Mouse (Mus musculus): ENCODE results near the gene Pacsin1. TPM values are rescaled to one million over a fixed set of nuclear protein-coding genes. Genes with fewer than 3 reads are reported as not detected.

Gene Pacsin1
- polyA plus RNA-seq, 1 experiment from 2014 or later, result 1.9 TPM

- Histone ChIP-seq H3K9me3 (ENCODE audit: control insufficient read depth, low read length) (no peaks in the 10 kb centered on the region), H3K36me3 (ENCODE audit: control insufficient read depth, insufficient read depth, low read length) (no peaks in the 10 kb centered on the region), H3K9ac (ENCODE audit: low read length) (no peak overlapping the region), H3K27me3 (ENCODE audit: control insufficient read depth, insufficient read depth, low read depth, low read length) (no peaks in the 10 kb centered on the region), H3K4me1 (replicated peaks; ENCODE audit: control insufficient read depth, insufficient read depth, low read length) (peaks cover 10% of the 10 kb centered on the region), H3K4me2 (ENCODE audit: low read depth, low read length) (no peak overlapping the region), H3K27ac (ENCODE audit: low read length) (0 out of 2 replicates have a peak overlapping the region, but pooled peaks have one; percentile 49), H3K4me3 (ENCODE audit: low read length) (no peak overlapping the region)
- WGBS, result 22% methylated on average over 6 of the region's 6 CpGs
- ATAC-seq (ENCODE audit: low read depth), result peak; percentile 66
These were observed 12.2 kb upstream of the Pacsin1 start for GRCm38 (mm10) chr17:27643101-27643500.

GRCm38 (mm10) chr17:27643756-27644155 lies 11.6 kb upstream of the Pacsin1 start:
- no peak for ATAC-seq (ENCODE audit: low read depth)
- H3K27ac ChIP-seq (ENCODE audit: low read length), result no peak overlapping the region
- no peaks in the 10 kb centered on the region for H3K9me3 ChIP-seq (ENCODE audit: control insufficient read depth, low read length)

DNA sequence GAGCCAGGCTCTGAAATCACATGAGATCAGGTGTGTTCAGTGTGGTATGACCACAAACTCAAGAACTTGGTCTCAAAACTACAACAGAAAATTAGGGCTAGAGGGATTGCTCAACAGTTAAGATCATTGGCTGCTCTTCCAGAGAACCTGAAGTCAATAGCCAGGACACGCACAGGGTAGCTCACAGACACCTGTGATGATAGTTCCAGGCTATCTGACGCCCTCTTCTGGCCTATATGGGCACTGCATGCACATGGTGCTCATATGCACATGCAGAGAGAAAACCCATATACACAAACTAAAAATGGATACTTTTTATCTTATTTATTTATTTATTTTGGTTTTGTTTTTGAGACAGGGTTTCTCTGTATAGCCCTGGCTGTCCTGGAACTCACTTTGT lies 10.7 kb upstream of the Pacsin1 start:
- whole genome bisulfite sequencing, result 46% methylated on average over 2 of the region's 2 CpGs
- Histone ChIP-seq H3K27me3 (ENCODE audit: control insufficient read depth, insufficient read depth, low read depth, low read length) (no peaks in the 10 kb centered on the region), H3K4me1 (replicated peaks; ENCODE audit: control insufficient read depth, insufficient read depth, low read length) (peaks cover 10% of the 10 kb centered on the region), H3K9me3 (ENCODE audit: control insufficient read depth, low read length) (no peaks in the 10 kb centered on the region), H3K27ac (ENCODE audit: low read length) (no peak overlapping the region), H3K4me2 (ENCODE audit: low read depth, low read length) (no peak overlapping the region), H3K9ac (ENCODE audit: low read length) (no peak overlapping the region), H3K36me3 (ENCODE audit: control insufficient read depth, insufficient read depth, low read length) (no peaks in the 10 kb centered on the region), H3K4me3 (ENCODE audit: low read length) (no peak overlapping the region)
- no peak for ATAC-seq (ENCODE audit: low read depth)

More at GRCm38 (mm10) chr17:27643756-27644155, 11.6 kb upstream of the Pacsin1 start:
- 73% methylated on average over 9 of the region's 9 CpGs for WGBS
- Histone ChIP-seq H3K4me2 (ENCODE audit: low read depth, low read length) (no peak overlapping the region), H3K36me3 (ENCODE audit: control insufficient read depth, insufficient read depth, low read length) (no peaks in the 10 kb centered on the region), H3K4me3 (ENCODE audit: low read length) (no peak overlapping the region), H3K9ac (ENCODE audit: low read length) (no peak overlapping the region), H3K4me1 (replicated peaks; ENCODE audit: control insufficient read depth, insufficient read depth, low read length) (peaks cover 10% of the 10 kb centered on the region), H3K27me3 (ENCODE audit: control insufficient read depth, insufficient read depth, low read depth, low read length) (no peaks in the 10 kb centered on the region)

- no peak overlapping the region for H3K9ac ChIP-seq (ENCODE audit: low read length)
- H3K27ac ChIP-seq (ENCODE audit: low read length), result no peak overlapping the region
- H3K27me3 ChIP-seq (ENCODE audit: control insufficient read depth, insufficient read depth, low read depth, low read length), result no peaks in the 10 kb centered on the region
- H3K4me1 ChIP-seq (replicated peaks; ENCODE audit: control insufficient read depth, insufficient read depth, low read length), result peaks cover 10% of the 10 kb centered on the region
- no peaks in the 10 kb centered on the region for H3K36me3 ChIP-seq (ENCODE audit: control insufficient read depth, insufficient read depth, low read length)
- H3K9me3 ChIP-seq (ENCODE audit: control insufficient read depth, low read length), result no peaks in the 10 kb centered on the region
- H3K4me3 ChIP-seq (ENCODE audit: low read length), result no peak overlapping the region
- WGBS, result 32% methylated on average over 7 of the region's 7 CpGs
- no peak overlapping the region for H3K4me2 ChIP-seq (ENCODE audit: low read depth, low read length)
- no peak for ATAC-seq (ENCODE audit: low read depth)
These were observed 9.5 kb upstream of the Pacsin1 start for GRCm38 (mm10) chr17:27645807-27646206.

- 7% methylated on average over 12 of the region's 12 CpGs for WGBS
- peak; percentile 23; the same call in 1 of the 2 replicates for ATAC-seq (ENCODE audit: low read depth)
- H3K4me3 ChIP-seq (ENCODE audit: low read length), result no peak overlapping the region
These were observed 5.1 kb upstream of the Pacsin1 start for GRCm38 (mm10) chr17:27650160-27650559.

DNA sequence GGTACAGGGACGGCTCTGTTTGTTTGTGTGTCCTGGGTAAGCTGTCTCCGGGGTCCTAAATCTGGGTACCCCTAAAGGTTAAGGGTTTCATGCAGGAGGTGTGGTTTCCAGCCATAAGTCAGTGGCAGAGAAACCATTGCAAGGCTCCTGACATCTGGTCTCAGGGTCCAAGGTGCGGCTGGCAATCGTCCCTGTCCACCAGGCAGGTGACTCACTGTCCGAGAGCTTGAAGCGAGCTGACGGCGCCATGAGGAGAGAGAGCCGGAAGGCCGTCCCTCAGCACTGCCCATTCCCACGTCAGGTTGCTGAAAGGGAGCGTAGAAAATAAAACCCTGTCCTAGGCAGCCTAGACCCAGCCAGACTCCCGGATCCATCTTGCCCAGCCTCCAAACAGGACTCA lies 4.7 kb upstream of the Pacsin1 start:
- H3K27me3 ChIP-seq (ENCODE audit: control insufficient read depth, insufficient read depth, low read depth, low read length), result peaks cover 17% of the 10 kb centered on the region
- no peak overlapping the region for H3K27ac ChIP-seq (ENCODE audit: low read length)
- H3K4me1 ChIP-seq (replicated peaks; ENCODE audit: control insufficient read depth, insufficient read depth, low read length), result peaks cover 4% of the 10 kb centered on the region
- H3K4me2 ChIP-seq (ENCODE audit: low read depth, low read length), result no peak overlapping the region
- 71% methylated on average over 13 of the region's 13 CpGs for WGBS
- H3K4me3 ChIP-seq (ENCODE audit: low read length), result no peak overlapping the region
- ATAC-seq (ENCODE audit: low read depth), result no peak
- no peaks in the 10 kb centered on the region for H3K36me3 ChIP-seq (ENCODE audit: control insufficient read depth, insufficient read depth, low read length)
- H3K9ac ChIP-seq (ENCODE audit: low read length), result no peak overlapping the region
- H3K9me3 ChIP-seq (ENCODE audit: control insufficient read depth, low read length), result no peaks in the 10 kb centered on the region

More at GRCm38 (mm10) chr17:27650160-27650559, 5.1 kb upstream of the Pacsin1 start:
- Histone ChIP-seq H3K9ac (ENCODE audit: low read length) (no peak overlapping the region), H3K4me1 (replicated peaks; ENCODE audit: control insufficient read depth, insufficient read depth, low read length) (peaks cover under 1% of the 10 kb centered on the region; the same call in 1 of the 2 replicates), H3K27me3 (ENCODE audit: control insufficient read depth, insufficient read depth, low read depth, low read length) (peaks cover 12% of the 10 kb centered on the region), H3K27ac (ENCODE audit: low read length) (no peak overlapping the region), H3K4me2 (ENCODE audit: low read depth, low read length) (no peak overlapping the region), H3K9me3 (ENCODE audit: control insufficient read depth, low read length) (no peaks in the 10 kb centered on the region), H3K36me3 (ENCODE audit: control insufficient read depth, insufficient read depth, low read length) (no peaks in the 10 kb centered on the region)

GRCm38 (mm10) chr17:27652046-27652790 lies 3.1 kb upstream of the Pacsin1 start:
- no peak for ATAC-seq (ENCODE audit: low read depth)
- H3K4me2 ChIP-seq (ENCODE audit: low read depth, low read length), result no peak overlapping the region
- H3K27me3 ChIP-seq (ENCODE audit: control insufficient read depth, insufficient read depth, low read depth, low read length), result peaks cover 32% of the 10 kb centered on the region
- H3K9me3 ChIP-seq (ENCODE audit: control insufficient read depth, low read length), result no peaks in the 10 kb centered on the region
- no peak overlapping the region for H3K4me3 ChIP-seq (ENCODE audit: low read length)
- WGBS, result 70% methylated on average over 23 of the region's 23 CpGs
- no peaks in the 10 kb centered on the region for H3K36me3 ChIP-seq (ENCODE audit: control insufficient read depth, insufficient read depth, low read length)
- H3K27ac ChIP-seq (ENCODE audit: low read length), result no peak overlapping the region
- H3K4me1 ChIP-seq (replicated peaks; ENCODE audit: control insufficient read depth, insufficient read depth, low read length), result peaks cover 9% of the 10 kb centered on the region
- no peak overlapping the region for H3K9ac ChIP-seq (ENCODE audit: low read length)

DNA sequence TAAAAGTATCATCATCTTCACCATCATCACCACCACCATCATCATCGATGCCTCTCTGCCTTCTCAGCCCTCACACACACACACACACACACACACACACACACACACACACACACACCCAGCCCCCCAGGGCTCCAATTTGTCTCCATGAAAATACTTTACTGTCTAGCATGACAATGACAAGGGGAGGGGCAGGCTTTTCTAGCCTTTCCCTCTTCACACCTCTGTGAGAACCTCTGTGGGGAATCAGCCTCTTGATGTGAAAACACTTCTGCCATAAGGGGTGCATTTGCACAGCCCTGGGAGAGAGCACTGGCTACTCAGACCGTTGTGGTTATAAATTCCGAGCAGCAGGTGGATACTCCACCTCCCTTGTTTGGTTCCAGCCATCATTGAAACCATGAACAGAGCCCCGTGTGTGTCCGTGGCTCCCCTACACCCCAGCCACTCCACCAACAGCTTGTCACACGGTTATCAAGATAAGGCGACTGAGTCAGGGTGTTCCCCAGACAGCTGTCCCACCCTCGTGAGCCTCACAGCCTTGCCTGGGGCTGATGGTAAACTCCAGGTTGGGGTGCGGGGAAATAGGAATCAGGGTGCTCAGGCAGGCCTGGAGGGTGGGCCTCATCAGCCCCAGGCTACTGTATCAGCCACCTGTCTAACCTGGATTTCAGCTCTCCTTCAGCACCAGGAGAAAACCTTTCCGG lies 1.9 kb upstream of the Pacsin1 start:
- 39% methylated on average over 10 of the region's 10 CpGs for WGBS
- H3K36me3 ChIP-seq (ENCODE audit: control insufficient read depth, insufficient read depth, low read length), result no peaks in the 10 kb centered on the region
- H3K27me3 ChIP-seq (ENCODE audit: control insufficient read depth, insufficient read depth, low read depth, low read length), result peaks cover 36% of the 10 kb centered on the region
- no peak overlapping the region for H3K27ac ChIP-seq (ENCODE audit: low read length)
- no peak for ATAC-seq (ENCODE audit: low read depth)
- H3K9ac ChIP-seq (ENCODE audit: low read length), result no peak overlapping the region
- peaks cover 9% of the 10 kb centered on the region for H3K4me1 ChIP-seq (replicated peaks; ENCODE audit: control insufficient read depth, insufficient read depth, low read length)
- H3K4me2 ChIP-seq (ENCODE audit: low read depth, low read length), result no peak overlapping the region
- H3K9me3 ChIP-seq (ENCODE audit: control insufficient read depth, low read length), result no peaks in the 10 kb centered on the region
- H3K4me3 ChIP-seq (ENCODE audit: low read length), result no peak overlapping the region

- H3K4me3 ChIP-seq (ENCODE audit: low read length), result peak overlapping the region; percentile 50
- no peaks in the 10 kb centered on the region for H3K36me3 ChIP-seq (ENCODE audit: control insufficient read depth, insufficient read depth, low read length)
- H3K27ac ChIP-seq (ENCODE audit: low read length), result no peak overlapping the region
- H3K27me3 ChIP-seq (ENCODE audit: control insufficient read depth, insufficient read depth, low read depth, low read length), result peaks cover 36% of the 10 kb centered on the region
- H3K4me2 ChIP-seq (ENCODE audit: low read depth, low read length), result peak overlapping the region; percentile 64
- 4% methylated on average over 14 of the region's 14 CpGs for whole genome bisulfite sequencing
- H3K9ac ChIP-seq (ENCODE audit: low read length), result no peak overlapping the region
- H3K4me1 ChIP-seq (replicated peaks; ENCODE audit: control insufficient read depth, insufficient read depth, low read length), result peaks cover 9% of the 10 kb centered on the region
- peak; percentile 12; the same call in 1 of the 2 replicates for ATAC-seq (ENCODE audit: low read depth)
- H3K9me3 ChIP-seq (ENCODE audit: control insufficient read depth, low read length), result no peaks in the 10 kb centered on the region
These were observed 696 bp downstream of the Pacsin1 start for GRCm38 (mm10) chr17:27656011-27656399.

Data from lung, embryonic 16.5 days (tissue).